Mouse (Mus musculus): ENCODE results near the gene Pitpnm2. TPM values are rescaled to one million over a fixed set of nuclear protein-coding genes. Genes with fewer than 3 reads are reported as not detected.

Gene Pitpnm2
- total RNA-seq, 2 experiments from 2014 or later = 50.0 to 57.2 TPM

DNA sequence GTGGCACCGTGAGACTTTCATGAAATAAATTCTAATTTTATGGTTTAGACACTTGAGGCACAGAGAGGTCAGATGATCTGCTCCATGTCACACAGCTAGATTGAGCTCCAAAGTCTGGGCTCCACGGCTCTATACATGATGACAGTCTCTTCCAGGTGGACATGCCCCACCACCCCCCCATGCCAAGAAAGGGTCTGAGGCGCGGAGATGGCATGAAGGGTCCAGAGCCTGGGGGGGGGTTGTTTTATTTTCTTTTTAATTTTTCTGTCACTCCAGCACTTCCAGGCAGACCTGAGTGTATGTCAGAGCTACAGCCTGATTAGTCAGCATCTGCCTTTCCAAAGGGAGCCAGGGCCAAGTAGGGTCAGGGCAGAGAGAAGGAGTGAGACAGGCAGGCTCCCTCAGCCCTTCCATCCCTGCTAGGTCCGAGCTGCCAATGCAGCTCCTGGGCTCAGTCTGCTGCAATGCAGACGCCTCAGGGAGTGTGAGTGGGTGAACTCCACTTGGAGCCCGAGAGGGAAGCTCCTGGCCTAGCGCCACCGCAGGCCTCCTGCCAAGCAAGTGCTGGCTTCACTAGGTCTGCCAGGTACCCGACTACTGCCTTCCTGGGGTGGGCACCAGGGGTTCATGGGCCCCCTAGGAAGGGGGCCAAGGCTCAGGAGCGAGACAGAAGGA, 156.3 kb downstream of the Pitpnm2 start:
- DNase-seq = peak; percentile 57 to 75

GRCm38 (mm10) chr5:124091951-124092406, 157.6 kb downstream of the Pitpnm2 start:
- no peak for DNase-seq

DNA sequence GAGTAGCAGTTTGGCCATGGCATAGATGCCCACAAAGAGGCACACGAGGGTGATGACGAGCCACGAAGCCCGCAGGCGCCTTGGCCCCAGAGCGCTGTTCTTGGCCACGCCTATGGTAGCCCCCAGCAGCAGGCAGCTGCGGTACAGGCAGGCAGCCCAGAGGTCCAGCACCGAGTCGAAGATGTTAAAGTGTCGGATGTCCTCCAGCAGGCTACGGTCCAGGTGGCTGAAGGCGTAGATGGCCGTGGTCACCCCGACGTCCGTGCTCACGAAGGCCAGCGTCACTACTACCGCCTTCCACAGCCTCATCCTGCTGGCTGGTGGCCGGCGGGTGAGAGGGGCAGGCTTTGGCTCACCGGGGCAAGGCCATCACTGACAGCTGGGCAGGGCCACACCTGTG, 159.7 kb downstream of the Pitpnm2 start:
- no peak for DNase-seq

DNA sequence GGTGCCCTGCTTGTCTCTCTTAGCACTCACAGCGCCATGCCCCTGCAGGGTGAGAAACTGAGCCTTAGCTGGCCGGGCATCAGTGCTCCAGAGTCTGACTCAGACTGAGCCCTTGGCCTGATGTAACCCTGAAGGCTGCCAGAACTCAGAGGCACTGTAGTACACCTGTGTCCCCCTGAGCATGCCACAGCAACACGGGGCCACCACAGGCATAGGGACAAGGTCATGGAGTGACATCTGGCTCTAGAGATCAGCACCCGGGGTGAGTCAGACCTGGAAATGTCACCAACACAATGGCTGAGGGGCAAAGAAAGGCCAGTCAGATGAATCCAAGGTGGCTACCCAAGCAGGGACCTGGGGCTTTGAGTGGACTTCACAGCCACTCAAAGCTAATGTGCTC, 162.7 kb downstream of the Pitpnm2 start:
- peak; percentile 57 to 68 for DNase-seq

- DNase-seq = no peak
Measured at GRCm38 (mm10) chr5:124085513-124085912, 164.0 kb downstream of the Pitpnm2 start.

GRCm38 (mm10) chr5:124084588-124085173, 164.9 kb downstream of the Pitpnm2 start:
- peak; percentile 88 to 91 for DNase-seq

DNA sequence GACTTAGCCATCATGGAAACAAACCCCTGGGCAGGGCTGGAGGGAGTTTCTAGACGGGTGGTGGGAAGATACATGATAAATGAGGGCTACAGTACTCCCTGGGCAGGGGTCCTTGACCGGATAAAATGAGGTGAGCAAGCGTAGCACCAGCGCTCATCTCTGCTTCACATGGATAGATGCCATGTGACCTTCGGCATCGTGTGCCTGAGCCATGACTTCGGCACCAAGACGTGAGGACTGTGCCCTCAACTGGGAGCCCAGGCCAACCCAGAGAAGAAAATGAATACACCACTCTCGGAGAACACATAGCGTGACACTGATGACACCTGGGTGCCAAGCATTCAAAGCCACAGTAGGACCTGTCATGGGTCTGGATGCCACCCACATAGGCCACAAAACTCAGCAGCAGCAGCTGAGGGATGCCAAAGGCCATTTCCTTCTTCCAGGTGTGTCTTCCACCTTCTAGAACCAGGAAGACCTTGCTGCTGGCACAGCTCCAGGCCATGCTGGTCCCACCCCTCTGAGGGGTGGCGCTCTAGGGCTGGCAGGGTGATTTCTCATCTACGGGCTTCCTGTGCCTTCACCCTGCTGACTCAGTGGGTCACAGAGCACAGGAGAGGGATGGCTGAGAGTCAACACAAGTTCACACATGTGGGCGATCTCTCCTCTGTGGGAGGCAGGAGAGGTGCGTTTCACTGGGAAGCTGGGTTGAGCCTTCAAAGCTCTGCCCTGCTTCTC, 165.5 kb downstream of the Pitpnm2 start:
- no peak for DNase-seq

GRCm38 (mm10) chr5:124082941-124083688, 166.4 kb downstream of the Pitpnm2 start:
- no peak for DNase-seq

- DNase-seq = no peak
Measured at GRCm38 (mm10) chr5:124082447-124082846, 167.1 kb downstream of the Pitpnm2 start.

DNA sequence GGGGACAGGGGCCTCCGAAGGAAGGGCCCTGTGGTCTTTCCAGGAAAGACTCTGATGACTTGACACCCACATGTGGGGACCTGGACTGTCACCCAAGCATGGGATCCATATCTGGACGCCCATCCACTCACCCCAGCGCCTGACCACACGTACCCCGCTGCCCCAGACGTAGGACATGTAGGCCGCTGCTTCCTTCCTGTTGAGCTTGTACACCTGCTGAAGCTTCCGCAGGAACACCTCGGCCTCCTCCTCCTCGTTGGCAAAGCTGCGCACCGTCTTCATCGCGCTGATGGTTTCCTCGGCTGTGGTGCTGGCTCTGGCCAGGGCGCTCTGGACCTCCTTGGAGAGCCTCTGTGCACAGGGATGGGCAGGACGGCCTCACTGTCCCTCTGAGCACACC, 169.7 kb downstream of the Pitpnm2 start:
- no peak for DNase-seq

- DNase-seq = no peak
Measured at GRCm38 (mm10) chr5:124078794-124079416, 170.7 kb downstream of the Pitpnm2 start.

DNA sequence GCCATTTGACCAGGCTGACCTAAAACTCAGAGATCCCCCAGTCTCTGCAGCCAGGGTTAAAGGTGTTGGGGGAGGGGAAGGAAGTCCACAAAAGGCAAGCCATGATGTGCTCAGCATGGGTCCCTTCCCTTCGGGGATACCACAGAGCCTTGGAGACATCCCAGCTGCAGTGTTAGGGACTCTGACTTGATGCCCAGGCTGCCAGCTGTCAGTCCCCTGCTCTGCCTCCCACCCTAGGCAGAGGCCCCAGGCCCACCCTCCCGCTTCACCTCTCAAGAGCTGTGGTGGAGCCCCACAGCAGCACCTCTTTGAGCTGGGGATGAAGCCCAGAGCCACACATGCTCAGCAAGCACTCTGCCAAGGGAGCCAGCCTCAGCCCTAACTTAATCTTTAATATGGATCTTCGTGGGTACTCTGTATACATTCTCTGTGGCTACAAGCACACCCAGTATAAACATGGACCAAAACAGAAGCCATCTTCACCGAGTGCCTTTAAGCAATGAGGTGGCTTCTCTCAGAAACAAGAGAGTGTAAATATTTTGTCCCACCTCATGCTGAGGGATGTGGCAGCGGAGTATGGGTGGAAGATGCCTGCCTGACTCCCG, 171.6 kb downstream of the Pitpnm2 start:
- DNase-seq = no peak

- DNase-seq = no peak
Measured at GRCm38 (mm10) chr5:124077241-124077640, 172.3 kb downstream of the Pitpnm2 start.

DNA sequence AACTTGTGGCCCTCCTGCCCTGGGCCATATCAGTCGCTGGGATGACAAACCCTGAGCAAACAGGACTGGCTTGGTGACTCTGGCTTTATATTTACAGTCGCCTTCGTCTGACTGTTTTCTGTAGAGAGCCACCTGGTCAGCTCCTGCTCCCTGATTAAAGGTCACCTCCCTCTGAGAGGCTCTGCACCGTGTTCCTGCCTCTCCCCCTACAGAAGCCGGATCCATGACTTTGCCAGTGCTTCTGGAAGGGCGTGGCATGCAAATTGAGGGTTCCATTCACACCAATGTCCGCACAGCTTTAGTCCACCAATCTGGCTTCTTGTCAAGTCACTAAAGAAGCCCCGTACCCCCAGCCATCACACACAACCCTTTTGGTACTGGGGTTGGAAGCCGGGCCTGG, 173.0 kb downstream of the Pitpnm2 start:
- DNase-seq = no peak

DNA sequence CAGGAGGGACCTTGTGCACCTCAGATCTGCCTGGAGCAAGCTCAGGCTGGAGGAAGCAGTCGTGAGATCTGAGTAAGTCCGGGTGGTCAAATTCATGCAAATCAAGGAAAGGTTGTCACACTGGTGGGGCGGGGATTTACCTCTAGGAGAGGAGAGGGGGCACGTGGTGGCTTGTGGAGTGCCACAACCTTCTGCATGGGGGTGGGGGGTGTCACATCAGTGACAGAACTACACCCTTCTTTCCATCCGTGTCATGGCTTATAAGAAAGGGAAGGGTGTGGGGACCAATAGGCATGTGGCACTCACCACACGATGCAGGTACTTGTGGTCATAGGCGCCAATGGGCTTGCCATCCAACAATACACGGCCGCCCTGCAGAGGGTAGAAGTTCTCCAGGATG, 173.8 kb downstream of the Pitpnm2 start:
- DNase-seq = no peak

- peak; percentile 44 to 50 for DNase-seq
Measured at GRCm38 (mm10) chr5:124074845-124075307, 174.7 kb downstream of the Pitpnm2 start.

DNA sequence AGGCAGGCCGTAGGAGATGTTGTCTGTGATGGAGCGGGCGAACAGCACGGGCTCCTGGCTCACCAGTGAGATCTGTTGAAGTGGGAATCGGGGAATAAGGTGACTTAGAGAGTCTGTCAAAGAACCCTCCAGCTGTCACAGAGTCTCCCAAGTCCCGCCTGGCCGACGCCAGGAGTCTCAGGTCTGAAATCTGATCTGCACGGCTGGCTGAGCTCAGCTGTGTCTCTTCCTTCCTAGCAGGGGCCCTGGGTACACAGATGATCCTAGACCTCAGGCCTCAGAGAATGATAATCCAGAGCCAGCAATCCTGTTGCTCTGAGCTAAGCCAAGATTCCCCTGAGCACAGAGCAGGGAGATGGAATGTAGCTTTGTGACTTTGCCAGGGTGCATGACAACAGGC, 175.9 kb downstream of the Pitpnm2 start:
- no peak for DNase-seq

DNA sequence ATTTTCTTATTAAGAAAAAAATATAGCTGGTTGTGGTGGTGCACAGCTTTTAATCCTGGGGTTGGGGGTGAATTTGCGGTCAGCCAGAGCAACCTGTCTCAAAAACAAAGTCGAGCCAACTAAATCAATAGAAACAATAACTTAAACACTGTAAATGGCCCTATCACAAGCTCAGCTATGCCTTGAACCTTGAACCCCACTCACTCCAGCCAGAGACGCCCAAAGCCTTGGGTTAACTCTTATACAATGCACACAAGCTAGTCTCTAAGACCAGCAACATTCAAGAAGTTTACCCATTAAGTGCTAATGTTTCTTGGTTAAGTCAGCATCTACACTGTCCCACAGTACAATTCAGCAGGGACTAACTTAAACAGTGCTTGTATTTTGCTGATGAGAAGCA, 179.9 kb downstream of the Pitpnm2 start:
- no peak for DNase-seq
